Mouse (Mus musculus) megakaryocyte-erythroid progenitor cell, adult 5-6 weeks (primary cell): ENCODE measurements around the gene Hlf. TPM values are rescaled to one million over a fixed set of nuclear protein-coding genes. Genes with fewer than 3 reads are reported as not detected.

Experiments
- total RNA-seq, 2 experiments: library from RNA; stranded (forward) in 1 of 2; stranded (reverse) in 1 of 2; fragments of 200-1000, 215-1000 nt in 1 of 2; fragments of >200 nt in 1 of 2; fragmentation: Nextera tagmentation in 1 of 2; gene quantifications; 2 replicates each; pipeline ENCODE4 v1.2.3; 2014 to 2017

Gene Hlf
- total RNA-seq, 2 experiments from 2014 or later = 0.70 TPM

Other genes with a start within 250 kb of the Hlf start
- gene Gm45716, start 203.2 kb downstream of the Hlf start, total RNA-seq (2014; fragmentation: Nextera tagmentation) = 6.6 and 13.7 TPM in 2 replicates
- gene Gm45716, start 203.2 kb downstream of the Hlf start, total RNA-seq (2017) = 11.2 and 12.4 TPM in 2 replicates
- gene Mmd, start 141.4 kb downstream of the Hlf start, total RNA-seq (2014; fragmentation: Nextera tagmentation) = 12.5 and 21.9 TPM in 2 replicates
- gene Mmd, start 141.4 kb downstream of the Hlf start, total RNA-seq (2017) = 14.6 and 19.7 TPM in 2 replicates
- 14.0 and 20.4 TPM in 2 replicates for gene Stxbp4, start 247.2 kb upstream of the Hlf start, total RNA-seq (2014; fragmentation: Nextera tagmentation)
- 4.1 and 7.0 TPM in 2 replicates for gene Stxbp4, start 247.2 kb upstream of the Hlf start, total RNA-seq (2017)
- 37.0 and 40.1 TPM in 2 replicates for gene Cox11, start 247.3 kb upstream of the Hlf start, total RNA-seq (2014; fragmentation: Nextera tagmentation)
- 15.5 and 37.0 TPM in 2 replicates for gene Cox11, start 247.3 kb upstream of the Hlf start, total RNA-seq (2017)